Mouse (Mus musculus) cortical plate, adult 2 months (tissue): ENCODE data around the gene Lhfp. TPM values are rescaled to one million over a fixed set of nuclear protein-coding genes. Genes with fewer than 3 reads are reported as not detected.

ENCODE experiments used
- H3K27ac ChIP-seq: fragments of 200-500 bp; 2 replicates; pipeline ENCODE4 v1.5.1; 2012; ENCODE audit warnings: low read length, control low read depth, inconsistent platforms; ENCODE audit not compliant: insufficient read depth
- H3K4me1 ChIP-seq: fragments of 200-500 bp; 2 replicates; pipeline ENCODE4 v1.6.1; 2011; ENCODE audit warnings: low read length; ENCODE audit not compliant: control insufficient read depth, insufficient read depth
- H3K4me3 ChIP-seq: fragments of 200-500 bp; 2 replicates; pipeline ENCODE4 v1.5.1; 2011; ENCODE audit warnings: mild to moderate bottlenecking, low read length, control low read depth; ENCODE audit not compliant: insufficient read depth
- CTCF ChIP-seq: fragments of 200-500 bp; IDR thresholded peaks from 2 replicates; pipeline ENCODE4 v1.5.1; 2011; ENCODE audit warnings: mild to moderate bottlenecking, control low read depth, low read length; ENCODE audit not compliant: insufficient read depth; ENCODE audit errors: extremely low read depth
- POLR2A ChIP-seq: fragments of 200-500 bp; IDR thresholded peaks from 2 replicates; pipeline ENCODE4 v1.6.1; 2011; ENCODE audit warnings: mild to moderate bottlenecking, low read length, control low read depth; ENCODE audit not compliant: insufficient read depth; ENCODE audit errors: extremely low read depth
- polyA plus RNA-seq: library from polyadenylated mRNA; depleted of rRNA; stranded (reverse); fragments of >200 nt; gene quantifications from 2 replicates; pipeline ENCODE4 v1.2.3, GENCODE M21; 2012; rRNA removed

Gene Lhfp
- polyA plus RNA-seq, 1 experiment = 35.1 TPM

GRCm38 (mm10) chr3:53292474-53292873, 251.1 kb downstream of the Lhfp start:
- Histone ChIP-seq H3K4me3 (no peak overlapping the region), H3K4me1 (no peaks in the 10 kb centered on the region; the same call in 1 of the 2 replicates)
- TF ChIP-seq POLR2A (no peak), CTCF (no peak)

GRCm38 (mm10) chr3:53292979-53293378, 251.7 kb downstream of the Lhfp start:
- TF ChIP-seq CTCF (no peak), POLR2A (no peak)
- no peak overlapping the region for H3K27ac ChIP-seq
- no peak overlapping the region for H3K4me3 ChIP-seq
- no peaks in the 10 kb centered on the region; the same call in 1 of the 2 replicates for H3K4me1 ChIP-seq

More at GRCm38 (mm10) chr3:53292474-53292873, 251.1 kb downstream of the Lhfp start:
- no peak overlapping the region for H3K27ac ChIP-seq

GRCm38 (mm10) chr3:53293901-53294433, 252.6 kb downstream of the Lhfp start:
- H3K27ac ChIP-seq = no peak overlapping the region
- H3K4me1 ChIP-seq = no peaks in the 10 kb centered on the region; the same call in 1 of the 2 replicates
- no peak overlapping the region for H3K4me3 ChIP-seq
- TF ChIP-seq POLR2A (no peak), CTCF (no peak)

GRCm38 (mm10) chr3:53294855-53295254, 253.5 kb downstream of the Lhfp start:
- no peak overlapping the region for H3K4me3 ChIP-seq
- TF ChIP-seq CTCF = no peak
- no peak for TF ChIP-seq POLR2A
- H3K27ac ChIP-seq = no peak overlapping the region
- no peaks in the 10 kb centered on the region; the same call in 1 of the 2 replicates for H3K4me1 ChIP-seq

GRCm38 (mm10) chr3:53301866-53302265, 260.5 kb downstream of the Lhfp start:
- TF ChIP-seq CTCF (no peak), POLR2A (no peak)
- H3K4me1 ChIP-seq = no peaks in the 10 kb centered on the region
- H3K4me3 ChIP-seq = no peak overlapping the region
- H3K27ac ChIP-seq = no peak overlapping the region

- no peak for TF ChIP-seq POLR2A
- TF ChIP-seq CTCF = no peak
- no peak overlapping the region for H3K27ac ChIP-seq
- H3K4me1 ChIP-seq = no peaks in the 10 kb centered on the region
- no peak overlapping the region for H3K4me3 ChIP-seq
Observed at GRCm38 (mm10) chr3:53304123-53304900, 263.0 kb downstream of the Lhfp start.

GRCm38 (mm10) chr3:53305860-53306259, 264.5 kb downstream of the Lhfp start:
- TF ChIP-seq CTCF (no peak), POLR2A (no peak)
- Histone ChIP-seq H3K4me3 (no peak overlapping the region), H3K4me1 (peaks cover 2% of the 10 kb centered on the region; the same call in 1 of the 2 replicates), H3K27ac (no peak overlapping the region)

- Histone ChIP-seq H3K27ac (no peak overlapping the region), H3K4me1 (peaks cover 2% of the 10 kb centered on the region; the same call in 1 of the 2 replicates), H3K4me3 (no peak overlapping the region)
- no peak for TF ChIP-seq POLR2A
- TF ChIP-seq CTCF = no peak
Observed at GRCm38 (mm10) chr3:53308649-53309048, 267.3 kb downstream of the Lhfp start.

GRCm38 (mm10) chr3:53310093-53310492, 268.8 kb downstream of the Lhfp start:
- Histone ChIP-seq H3K4me1 (peaks cover 2% of the 10 kb centered on the region; the same call in 1 of the 2 replicates), H3K27ac (no peak overlapping the region), H3K4me3 (no peak overlapping the region)
- TF ChIP-seq POLR2A = no peak
- TF ChIP-seq CTCF = no peak

GRCm38 (mm10) chr3:53310615-53311014, 269.3 kb downstream of the Lhfp start:
- Histone ChIP-seq H3K27ac (0 out of 2 replicates have a peak overlapping the region, but pooled peaks have one; percentile 51), H3K4me3 (no peak overlapping the region), H3K4me1 (peaks cover 2% of the 10 kb centered on the region; the same call in 1 of the 2 replicates)
- TF ChIP-seq POLR2A (no peak), CTCF (no peak)

Other genes with a start within 250 kb of the Lhfp start
- gene Cog6, start 24.3 kb upstream of the Lhfp start, polyA plus RNA-seq = 38.8 and 41.0 TPM in 2 replicates